Mouse (Mus musculus) liver, embryonic 11.5 days (tissue): ENCODE measurements around the gene Tor1aip1. TPM values are rescaled to one million over a fixed set of nuclear protein-coding genes. Genes with fewer than 3 reads are reported as not detected.
A peak's percentile ranks its signal among the peaks of the same experiment; 100 is the strongest.

Source experiments
- ATAC-seq: fragments of 200-750 bp; cut with Nextera tagmentation; replicated peaks from 2 replicates; pipeline ENCODE4 v1.8.0; 2017; ENCODE audit warnings: moderate number of reproducible peaks, mild to moderate bottlenecking, moderate TSS enrichment, moderate library complexity; ENCODE audit not compliant: low FRiP score
- DNase-seq: peaks from one replicate; pipeline ENCODE4 v3.0.0-alpha.2; 2017; ENCODE audit warnings: low spot score
- H3K27ac ChIP-seq: fragments of 300-500 bp; sonication (generic); 2 replicates; pipeline ENCODE4 v1.5.1; 2014; ENCODE audit warnings: mild to moderate bottlenecking, low read depth, low read length, control low read depth
- H3K27me3 ChIP-seq: fragments of 300-500 bp; sonication (generic); replicated peaks from 2 replicates; pipeline ENCODE4 v1.6.1; 2014; ENCODE audit warnings: low read length, mixed read lengths; ENCODE audit not compliant: control insufficient read depth, insufficient read depth
- H3K36me3 ChIP-seq: fragments of 300-500 bp; sonication (generic); 2 replicates; pipeline ENCODE4 v1.6.1; 2014; ENCODE audit warnings: mild to moderate bottlenecking, low read length, moderate library complexity, mixed read lengths; ENCODE audit not compliant: control insufficient read depth, insufficient read depth
- H3K4me1 ChIP-seq: fragments of 300-500 bp; sonication (generic); replicated peaks from 2 replicates; pipeline ENCODE4 v1.6.1; 2014; ENCODE audit warnings: low read length, mixed read lengths; ENCODE audit not compliant: control insufficient read depth, insufficient read depth
- H3K4me2 ChIP-seq: fragments of 300-500 bp; sonication (generic); 2 replicates; pipeline ENCODE4 v1.6.1; 2014; ENCODE audit warnings: mild to moderate bottlenecking, control low read depth, moderate library complexity
- H3K4me3 ChIP-seq: fragments of 300-500 bp; sonication (generic); 2 replicates; pipeline ENCODE4 v1.5.1; 2014; ENCODE audit warnings: low read depth, low read length, control low read depth
- H3K9ac ChIP-seq: fragments of 300-500 bp; sonication (generic); 2 replicates; pipeline ENCODE4 v1.6.1; 2014; ENCODE audit warnings: low read depth, low read length, control low read depth
- H3K9me3 ChIP-seq: fragments of 300-500 bp; sonication (generic); 2 replicates; pipeline ENCODE4 v1.6.1; 2016; ENCODE audit warnings: low read length, inconsistent platforms, mixed read lengths; ENCODE audit not compliant: control insufficient read depth
- WGBS: fragments of 180-500 bp; shearing (Covaris S2); extraction: QIAGEN DNeasy Blood & Tissue Kit; methylation state at CpG from one replicate; pipeline ENCODE4 v1.1.7; 2014; 5-methylcytosine and 5-hydroxymethylcytosine counted together
- polyA plus RNA-seq: library from polyadenylated mRNA; unstranded; fragments of >200 nt; fragmentation: Nextera tagmentation; extraction: Ambion mirVana; gene quantifications from 2 replicates; pipeline ENCODE4 v1.2.1, GENCODE M21; 2014

The Tor1aip1 gene
- polyA plus RNA-seq, 1 experiment from 2014 or later, result 29.3 TPM

DNA sequence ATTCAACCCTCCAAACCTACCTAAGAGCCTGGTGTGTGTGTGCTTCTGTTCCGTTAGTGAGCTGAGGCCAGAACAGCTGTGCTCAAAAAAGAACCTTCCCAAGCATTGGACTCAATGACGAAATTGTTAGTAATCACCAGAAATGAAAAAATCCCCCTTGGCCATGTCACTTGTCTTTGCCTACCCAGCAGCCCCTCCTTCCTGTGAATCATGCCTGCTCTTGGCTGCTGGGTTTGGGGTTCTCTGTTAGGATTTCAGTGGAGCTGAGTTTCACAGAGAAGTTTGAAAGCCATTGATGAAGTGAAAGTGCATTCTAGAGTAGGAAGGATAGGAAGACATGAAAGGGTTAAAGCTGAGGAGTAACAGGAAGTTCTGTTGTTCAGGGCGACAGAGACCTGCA, 29.9 kb upstream of the Tor1aip1 start:
- 64% methylated on average over 3 of the region's 3 CpGs for WGBS
- Histone ChIP-seq H3K4me1 (peaks cover 4% of the 10 kb centered on the region; the same call in 1 of the 2 replicates), H3K36me3 (peaks cover 18% of the 10 kb centered on the region), H3K4me2 (no peak overlapping the region), H3K4me3 (no peak overlapping the region), H3K9ac (no peak overlapping the region), H3K9me3 (no peaks in the 10 kb centered on the region), H3K27me3 (no peaks in the 10 kb centered on the region), H3K27ac (no peak overlapping the region)
- no peak for DNase-seq
- no peak for ATAC-seq

DNA sequence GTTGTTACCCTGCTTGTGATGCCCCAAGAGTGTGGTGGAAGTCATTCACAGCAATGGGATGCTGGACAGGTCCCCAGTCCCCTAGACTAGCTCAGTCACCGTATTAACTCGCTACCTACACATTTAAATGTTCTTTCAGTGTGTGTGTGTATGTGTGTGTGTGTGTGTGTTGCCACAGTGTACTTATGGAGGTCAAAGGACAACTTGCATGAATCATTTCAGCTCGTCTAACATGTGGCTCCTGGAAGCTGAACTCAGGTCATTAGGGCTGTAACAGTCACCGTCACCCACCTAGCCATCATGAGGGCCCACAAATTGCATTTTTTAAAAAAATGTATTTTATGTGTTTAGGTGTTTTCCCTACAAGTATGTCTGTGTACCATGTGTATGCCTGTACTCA, 25.9 kb upstream of the Tor1aip1 start:
- no peak for DNase-seq
- ATAC-seq, result no peak
- H3K4me3 ChIP-seq, result no peak overlapping the region
- no peaks in the 10 kb centered on the region for H3K9me3 ChIP-seq
- H3K27me3 ChIP-seq, result no peaks in the 10 kb centered on the region
- no peak overlapping the region for H3K4me2 ChIP-seq
- no peak overlapping the region for H3K27ac ChIP-seq
- 86% methylated on average over 4 of the region's 4 CpGs for WGBS
- H3K4me1 ChIP-seq, result no peaks in the 10 kb centered on the region
- H3K9ac ChIP-seq, result no peak overlapping the region
- H3K36me3 ChIP-seq, result peaks cover 18% of the 10 kb centered on the region

DNA sequence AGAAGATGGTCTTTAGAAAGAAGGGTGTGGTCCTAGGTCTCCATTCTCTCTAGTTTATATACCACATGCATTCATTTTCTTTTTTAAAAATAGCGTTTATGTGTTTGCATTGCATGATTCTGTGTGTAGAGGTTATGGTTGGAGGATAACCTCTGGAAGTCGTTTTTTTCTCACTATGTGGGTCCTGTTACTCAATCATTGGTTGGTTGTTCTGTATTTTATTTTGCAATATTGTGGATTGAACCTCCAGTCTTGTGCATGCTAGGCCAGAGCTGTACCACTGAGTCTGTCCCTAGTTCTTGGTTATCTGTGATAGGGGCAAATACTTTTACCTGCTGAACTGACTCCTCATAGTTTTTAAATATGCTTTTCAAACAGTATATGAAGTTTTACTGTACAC, 21.9 kb upstream of the Tor1aip1 start:
- Histone ChIP-seq H3K4me3 (no peak overlapping the region), H3K36me3 (peaks cover 18% of the 10 kb centered on the region), H3K27ac (no peak overlapping the region), H3K4me2 (no peak overlapping the region), H3K4me1 (no peaks in the 10 kb centered on the region), H3K9ac (no peak overlapping the region), H3K9me3 (no peaks in the 10 kb centered on the region), H3K27me3 (no peaks in the 10 kb centered on the region)
- DNase-seq (no peak), ATAC-seq (no peak)
- 76% methylated on average over 2 of the region's 2 CpGs for WGBS

DNA sequence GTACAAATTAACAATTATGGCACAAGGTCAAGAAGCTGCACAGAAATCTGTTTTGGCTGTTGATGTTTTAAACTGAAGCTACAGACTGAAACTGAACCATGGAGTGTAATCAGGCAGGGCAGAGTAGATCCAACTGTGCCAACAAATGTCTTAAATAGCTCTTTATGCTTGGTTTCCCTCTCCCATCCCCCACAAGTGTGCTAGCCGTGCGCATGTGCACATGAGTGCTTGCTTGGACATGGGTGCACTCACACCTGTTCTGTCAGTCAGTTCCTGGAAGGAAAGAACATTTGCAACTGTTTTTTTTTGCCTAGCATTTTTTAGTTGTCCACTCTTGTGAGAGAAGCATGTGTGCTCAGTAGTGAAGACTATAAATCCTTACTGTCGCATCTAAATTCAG, 10.4 kb upstream of the Tor1aip1 start:
- Histone ChIP-seq H3K4me1 (peaks cover 23% of the 10 kb centered on the region), H3K36me3 (peaks cover 29% of the 10 kb centered on the region), H3K9ac (no peak overlapping the region), H3K9me3 (no peaks in the 10 kb centered on the region), H3K4me2 (no peak overlapping the region), H3K27ac (no peak overlapping the region), H3K27me3 (no peaks in the 10 kb centered on the region), H3K4me3 (no peak overlapping the region)
- DNase-seq (no peak), ATAC-seq (no peak)
- 89% methylated on average over 3 of the region's 3 CpGs for WGBS

DNA sequence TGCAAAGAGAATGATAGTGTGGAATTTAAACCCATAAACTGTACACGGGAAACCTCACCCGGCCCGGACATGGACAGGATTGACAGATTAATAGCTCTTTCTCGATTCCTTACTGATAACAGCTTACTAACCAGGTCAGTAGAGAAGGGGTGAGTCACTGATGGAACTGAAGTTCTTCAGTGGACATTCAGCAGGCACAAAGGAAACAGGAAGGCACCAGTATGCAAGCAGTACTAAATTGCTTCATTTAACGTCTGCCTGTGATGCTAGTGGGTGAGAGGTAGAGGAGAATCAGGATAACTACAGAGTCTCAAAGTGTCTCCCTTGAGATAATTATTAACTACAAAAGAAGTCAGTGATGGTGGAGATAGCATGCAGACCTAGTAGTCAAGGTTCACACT, 7.9 kb upstream of the Tor1aip1 start:
- H3K27me3 ChIP-seq, result no peaks in the 10 kb centered on the region
- no peak overlapping the region for H3K9ac ChIP-seq
- peaks cover 15% of the 10 kb centered on the region for H3K36me3 ChIP-seq
- no peak overlapping the region for H3K4me2 ChIP-seq
- H3K4me3 ChIP-seq, result no peak overlapping the region
- peaks cover 27% of the 10 kb centered on the region for H3K4me1 ChIP-seq
- no peak for DNase-seq
- ATAC-seq, result no peak
- no peak overlapping the region for H3K27ac ChIP-seq
- 61% methylated on average over 5 of the region's 5 CpGs for WGBS
- no peaks in the 10 kb centered on the region for H3K9me3 ChIP-seq

DNA sequence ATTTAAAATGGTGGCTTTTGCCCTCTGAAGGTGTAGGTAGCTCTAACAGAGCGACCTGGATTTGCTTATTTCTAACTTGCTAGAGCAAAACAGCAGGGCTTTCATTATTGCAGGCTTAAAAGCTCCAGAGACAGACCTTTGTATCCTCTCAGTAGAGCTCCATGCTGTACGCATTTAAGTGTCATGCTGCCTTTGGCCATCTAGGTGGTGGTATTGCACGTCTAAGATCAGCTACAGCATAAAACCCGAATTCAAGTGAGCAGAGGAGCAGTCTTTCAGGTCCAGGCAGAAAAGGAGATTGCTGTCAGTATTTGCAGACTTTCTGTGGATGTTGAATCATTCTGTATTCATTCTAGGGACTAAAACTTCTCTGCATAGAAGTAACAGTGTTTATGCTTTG, 6.7 kb upstream of the Tor1aip1 start:
- Histone ChIP-seq H3K9ac (no peak overlapping the region), H3K4me3 (no peak overlapping the region), H3K27me3 (no peaks in the 10 kb centered on the region), H3K27ac (no peak overlapping the region), H3K4me2 (peak overlapping the region; percentile 40), H3K36me3 (peaks cover 11% of the 10 kb centered on the region), H3K4me1 (peaks cover 27% of the 10 kb centered on the region), H3K9me3 (no peaks in the 10 kb centered on the region)
- 28% methylated on average over 4 of the region's 4 CpGs for WGBS
- no peak for DNase-seq
- ATAC-seq, result no peak

DNA sequence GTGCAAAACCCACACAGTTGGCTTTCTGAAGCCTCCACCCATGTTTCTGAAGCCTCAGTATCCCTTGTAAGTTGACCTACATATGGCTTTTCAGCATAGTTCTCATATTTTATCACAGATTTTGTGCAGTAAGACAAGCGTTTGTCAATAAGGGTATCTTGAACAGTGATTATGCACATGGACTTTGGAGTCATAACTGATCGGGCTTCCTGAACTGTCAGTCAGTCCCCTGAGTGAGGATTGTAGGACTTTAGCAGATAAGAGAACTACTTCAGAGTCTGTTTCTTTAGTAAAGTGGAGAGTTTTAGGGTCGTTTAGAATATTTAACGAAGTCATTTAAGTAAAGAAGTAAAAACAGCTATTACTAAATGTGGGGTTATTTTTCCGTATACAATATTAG, 6.2 kb upstream of the Tor1aip1 start:
- H3K27me3 ChIP-seq, result no peaks in the 10 kb centered on the region
- 62% methylated on average over 5 of the region's 5 CpGs for WGBS
- no peaks in the 10 kb centered on the region for H3K9me3 ChIP-seq
- peaks cover 27% of the 10 kb centered on the region for H3K4me1 ChIP-seq
- H3K4me3 ChIP-seq, result peak overlapping the region; percentile 66
- H3K27ac ChIP-seq, result peak overlapping the region; percentile 57
- peak overlapping the region; percentile 32 for H3K9ac ChIP-seq
- H3K4me2 ChIP-seq, result peak overlapping the region; percentile 80
- ATAC-seq (no peak), DNase-seq (no peak)
- peaks cover 11% of the 10 kb centered on the region for H3K36me3 ChIP-seq

DNA sequence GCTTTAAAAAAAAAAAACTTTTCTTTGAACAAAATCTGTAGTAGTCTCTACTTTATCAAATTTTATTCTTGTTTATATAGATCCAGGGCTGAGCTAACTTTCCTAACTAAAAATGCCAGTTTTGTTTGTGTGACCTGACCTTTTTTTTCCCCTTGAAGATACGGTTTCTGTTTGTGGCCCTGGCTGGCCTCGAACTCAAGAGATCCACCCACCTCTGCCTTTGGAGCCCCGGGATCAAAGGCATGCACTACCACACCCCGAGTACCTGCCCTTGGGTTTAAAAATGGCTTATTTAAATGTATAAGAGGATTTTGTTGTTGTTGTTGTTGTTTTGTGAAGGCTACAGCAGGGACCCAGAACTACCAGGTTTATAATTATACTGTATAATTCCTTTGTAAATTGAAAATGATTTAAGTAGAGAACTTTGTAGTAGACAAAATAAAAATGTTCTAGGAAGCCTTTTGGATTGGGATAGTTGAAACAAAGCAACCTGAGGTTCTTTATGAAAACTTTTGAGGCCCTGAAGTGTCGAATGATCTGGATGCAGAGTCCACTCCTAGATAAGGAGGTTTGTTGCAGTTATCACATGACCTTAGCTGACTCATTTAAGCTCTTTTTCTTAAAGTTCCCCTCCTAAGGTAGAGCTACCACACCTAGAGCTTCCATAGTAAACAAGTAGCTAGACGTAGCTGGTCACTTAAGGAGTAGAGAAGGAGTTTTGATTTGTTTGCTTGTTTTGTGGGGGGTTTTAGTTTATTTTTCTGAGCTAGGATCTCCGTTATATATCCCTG, 5.4 kb upstream of the Tor1aip1 start:
- Histone ChIP-seq H3K9me3 (no peaks in the 10 kb centered on the region), H3K27me3 (no peaks in the 10 kb centered on the region), H3K9ac (peak overlapping the region; percentile 54), H3K4me2 (peak overlapping the region; percentile 80), H3K4me1 (peaks cover 27% of the 10 kb centered on the region), H3K27ac (peak overlapping the region; percentile 57), H3K36me3 (peaks cover 9% of the 10 kb centered on the region), H3K4me3 (peak overlapping the region; percentile 66)
- no peak for DNase-seq
- 22% methylated on average over 7 of the region's 7 CpGs for WGBS
- no peak for ATAC-seq

DNA sequence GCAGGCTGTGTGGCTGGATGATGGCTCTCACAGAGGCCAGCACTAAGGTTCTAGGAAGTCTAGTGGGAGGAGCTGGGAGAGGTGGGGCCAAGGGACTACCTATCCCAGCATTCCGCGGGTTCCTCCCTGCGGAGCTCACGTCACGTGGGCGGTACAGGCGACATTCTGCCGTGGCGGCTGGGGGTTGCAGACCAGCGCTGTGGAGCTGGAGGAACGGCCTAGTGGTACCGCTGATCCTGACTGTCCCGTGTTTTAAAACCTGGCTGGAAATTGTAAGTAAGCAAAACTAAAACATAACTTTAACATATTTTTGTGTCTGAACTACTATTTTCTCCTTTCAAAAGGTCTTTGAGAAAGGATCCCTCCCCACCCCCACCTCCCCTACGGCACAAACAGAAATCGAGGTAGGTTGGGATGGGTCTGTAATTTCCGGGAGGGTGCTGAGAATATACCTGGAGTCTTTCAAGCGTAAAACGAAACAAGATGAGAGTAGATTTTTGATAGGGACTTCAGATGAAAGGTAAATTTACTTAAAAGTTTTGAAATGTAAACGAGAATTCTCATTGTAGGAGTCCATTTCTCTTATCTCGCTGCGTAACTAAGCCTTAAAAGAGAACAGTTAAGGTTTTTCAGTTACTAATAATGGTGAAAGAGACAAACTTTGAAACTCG, 4.6 kb upstream of the Tor1aip1 start:
- WGBS, result under 1% methylated on average over 22 of the region's 22 CpGs
- no peaks in the 10 kb centered on the region for H3K27me3 ChIP-seq
- no peaks in the 10 kb centered on the region for H3K9me3 ChIP-seq
- peaks cover 7% of the 10 kb centered on the region for H3K36me3 ChIP-seq
- peak overlapping the region; percentile 49 for H3K27ac ChIP-seq
- peak overlapping the region; percentile 75 for H3K9ac ChIP-seq
- DNase-seq (peak; percentile 86), ATAC-seq (peak; percentile 83)
- peaks cover 27% of the 10 kb centered on the region for H3K4me1 ChIP-seq
- peak overlapping the region; percentile 80 for H3K4me2 ChIP-seq
- H3K4me3 ChIP-seq, result peak overlapping the region; percentile 66
